Mouse (Mus musculus): ENCODE data around the gene Acss2.

Acss2 gene

GRCm38 (mm10) chr2:155630153-155630552 is 112.4 kb downstream of the Acss2 start:
- DNase-seq = peak in 1 of 2 experiments; percentile 31

- peak in 1 of 2 experiments; percentile 49 for DNase-seq
Observed at GRCm38 (mm10) chr2:155630590-155631416, 113.1 kb downstream of the Acss2 start.

- DNase-seq = no peak
Observed at GRCm38 (mm10) chr2:155632138-155632936, 114.6 kb downstream of the Acss2 start.

GRCm38 (mm10) chr2:155633121-155633520 is 115.4 kb downstream of the Acss2 start:
- DNase-seq = peak in 1 of 2 experiments; percentile 28

GRCm38 (mm10) chr2:155633731-155634130 is 116.0 kb downstream of the Acss2 start:
- peak; percentile 51 to 54 for DNase-seq

- DNase-seq = no peak
Observed at GRCm38 (mm10) chr2:155634562-155634961, 116.8 kb downstream of the Acss2 start.
